Mouse (Mus musculus) urinary bladder, adult 2 months (tissue): Measurements from ENCODE around the gene Ube2d2b. TPM values are rescaled to one million over a fixed set of nuclear protein-coding genes. Genes with fewer than 3 reads are reported as not detected.

Source experiments
- DNase-seq: peaks from one replicate; pipeline ENCODE4 v3.0.0; 2022; ENCODE audit warnings: low spot score
- polyA plus RNA-seq: library from polyadenylated mRNA; depleted of rRNA; stranded (reverse); fragments of >200 nt; gene quantifications from 2 replicates; pipeline ENCODE4 v1.2.3, GENCODE M21; 2012; rRNA removed

Ube2d2b gene
- not detected in 2 replicates for polyA plus RNA-seq

- no peak for DNase-seq
These were observed at the start of gene Ube2d2b for GRCm38 (mm10) chr5:107829998-107830560. TSS of gene Ube2d2b (plus strand) at chr5:107830099.

DNA sequence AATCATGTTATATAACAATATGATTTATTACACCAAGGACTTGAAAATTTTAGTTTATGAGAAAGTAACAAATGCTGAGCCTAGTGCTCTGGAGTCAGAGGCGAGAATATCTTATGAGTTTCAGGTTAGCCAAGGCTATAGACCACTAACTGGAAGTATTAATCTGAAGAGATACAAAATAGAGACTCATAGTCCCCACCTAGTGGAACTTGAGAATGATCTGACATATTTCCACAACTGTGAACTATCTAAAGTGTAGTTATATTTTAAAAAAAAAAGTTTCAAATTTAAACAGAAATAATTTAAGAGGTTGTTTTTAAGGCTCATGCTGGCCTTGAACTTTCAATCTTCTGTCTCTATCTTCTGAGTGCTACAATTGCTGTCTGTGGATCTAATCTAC is 47.5 kb upstream of the Ube2d2b start:
- no peak for DNase-seq

GRCm38 (mm10) chr5:107787682-107788443 is 42.0 kb upstream of the Ube2d2b start:
- no peak for DNase-seq

- DNase-seq: no peak
These were observed 40.4 kb upstream of the Ube2d2b start for GRCm38 (mm10) chr5:107789492-107789891.

GRCm38 (mm10) chr5:107791966-107792365 is 37.9 kb upstream of the Ube2d2b start:
- DNase-seq: no peak

DNA sequence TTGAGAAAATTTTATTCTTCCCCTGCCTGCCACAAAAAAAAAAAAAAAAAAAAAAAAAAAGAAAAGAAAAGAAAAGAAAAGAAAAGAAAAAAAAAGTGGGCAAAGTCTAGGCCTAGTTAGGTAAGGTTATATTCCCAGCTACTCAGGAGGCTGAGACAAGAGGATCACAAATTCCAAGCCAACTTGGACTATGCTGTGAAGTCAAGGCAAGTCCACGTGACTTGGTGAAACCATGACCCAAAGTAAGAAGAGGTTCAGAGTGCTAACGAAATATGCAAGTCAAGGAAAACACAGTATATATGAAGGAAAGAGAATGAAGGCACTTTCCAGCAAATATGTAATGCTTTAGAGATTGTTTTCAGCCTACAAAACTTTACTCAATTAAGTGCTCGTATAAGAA is 37.4 kb upstream of the Ube2d2b start:
- no peak for DNase-seq

GRCm38 (mm10) chr5:107793258-107793657 is 36.6 kb upstream of the Ube2d2b start:
- no peak for DNase-seq

DNA sequence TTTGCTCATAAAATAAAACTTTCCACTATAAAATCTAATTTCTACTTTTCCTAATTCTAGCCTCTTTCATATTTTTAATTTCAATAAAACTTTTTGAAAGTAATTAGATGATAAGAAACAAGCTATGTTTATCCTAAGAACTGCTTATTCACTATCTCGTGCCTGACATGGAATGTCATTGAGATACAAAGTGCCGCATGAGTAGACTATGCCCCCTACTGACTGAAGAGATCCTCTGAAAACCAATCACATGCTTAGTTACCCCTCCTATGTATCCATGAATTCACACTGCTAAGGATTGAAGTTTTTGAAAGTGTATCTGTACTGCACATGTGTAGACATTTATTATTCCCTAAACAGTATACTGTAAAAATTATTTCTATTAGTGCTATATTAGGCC is 36.0 kb upstream of the Ube2d2b start:
- DNase-seq: no peak

DNA sequence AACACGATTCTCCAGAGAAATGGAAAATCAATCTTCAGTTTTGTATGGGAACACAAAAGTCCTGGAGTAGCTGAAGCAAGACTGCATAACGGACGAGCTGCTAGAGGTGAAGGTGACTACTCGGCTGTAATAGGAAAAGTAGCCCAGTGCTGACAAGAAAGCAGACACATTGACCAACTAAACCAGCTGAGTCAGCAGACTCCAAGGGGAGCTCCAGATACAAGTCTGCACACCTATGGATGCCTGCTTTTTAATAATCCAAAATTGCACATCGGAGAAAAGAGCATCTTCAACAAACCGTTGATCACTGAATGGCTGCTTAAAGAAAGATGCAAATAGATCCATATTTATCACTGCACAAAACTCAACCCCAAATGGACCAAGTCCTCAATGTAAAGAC is 31.6 kb upstream of the Ube2d2b start:
- no peak for DNase-seq

GRCm38 (mm10) chr5:107801234-107801633 is 28.7 kb upstream of the Ube2d2b start:
- DNase-seq: no peak

DNA sequence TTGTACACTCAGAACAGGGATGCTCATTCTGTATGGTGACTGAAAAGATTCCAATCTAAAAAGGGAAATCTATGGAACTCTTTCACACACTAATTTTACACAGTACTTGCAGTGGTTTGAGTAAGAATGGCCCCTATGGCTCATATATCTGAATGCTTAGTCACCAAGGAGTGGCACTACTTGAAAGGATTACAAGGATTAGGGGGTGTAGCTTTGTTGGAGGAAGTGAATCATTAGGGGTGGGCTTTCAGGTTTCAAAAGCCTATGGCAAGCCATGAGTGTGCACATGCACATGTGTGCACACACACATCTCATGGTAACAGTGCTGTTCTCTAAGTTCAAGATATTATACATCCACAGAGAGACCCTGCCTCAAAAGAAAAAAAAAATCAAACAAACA is 27.3 kb upstream of the Ube2d2b start:
- no peak for DNase-seq

DNA sequence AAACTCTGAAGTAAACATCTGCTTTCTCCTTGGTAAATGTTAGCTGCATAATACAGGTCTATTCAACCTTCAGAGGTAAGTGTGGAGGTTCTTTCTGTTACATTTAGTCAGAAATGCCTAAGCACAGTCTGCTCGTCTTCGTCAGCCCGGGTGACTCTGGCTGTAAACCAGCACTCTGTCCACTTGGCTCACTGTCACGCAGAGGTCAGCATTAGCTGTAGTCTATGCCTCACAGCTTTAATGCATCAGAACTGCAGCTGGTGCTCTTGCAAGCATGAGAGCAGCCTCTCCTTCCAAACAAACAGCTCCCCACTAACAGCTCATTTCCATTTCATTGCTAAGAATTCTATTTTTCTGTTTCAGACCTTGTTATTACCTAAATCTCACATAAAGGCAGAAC is 22.4 kb upstream of the Ube2d2b start:
- DNase-seq: no peak

GRCm38 (mm10) chr5:107814651-107815050 is 15.2 kb upstream of the Ube2d2b start:
- DNase-seq: no peak

DNA sequence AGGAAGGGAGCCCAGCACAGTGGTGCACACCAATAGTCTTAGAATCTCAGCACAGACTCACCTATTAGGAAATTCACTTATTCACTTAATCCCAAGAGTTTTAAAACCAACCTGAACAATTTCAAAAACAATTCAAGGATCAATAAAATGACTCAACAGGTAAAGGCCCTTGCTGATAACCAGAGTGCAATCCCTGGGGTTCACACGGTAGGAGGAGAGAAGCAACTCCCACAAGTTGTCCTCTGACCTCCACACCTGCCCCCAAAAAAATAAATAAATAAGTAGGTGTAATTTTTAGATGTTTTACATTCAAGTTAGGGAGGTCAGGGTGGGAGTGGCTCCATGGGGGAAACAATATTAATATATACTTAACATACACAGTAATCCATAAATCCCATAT is 7.4 kb upstream of the Ube2d2b start:
- no peak for DNase-seq

GRCm38 (mm10) chr5:107831351-107831750 is 1.5 kb downstream of the Ube2d2b start:
- DNase-seq: no peak

GRCm38 (mm10) chr5:107834287-107834686 is 4.4 kb downstream of the Ube2d2b start:
- DNase-seq: no peak

- no peak for DNase-seq
These were observed 9.2 kb downstream of the Ube2d2b start for GRCm38 (mm10) chr5:107838891-107839644.

- no peak for DNase-seq
These were observed 10.8 kb downstream of the Ube2d2b start for GRCm38 (mm10) chr5:107840549-107841238.

- no peak for DNase-seq
These were observed 17.4 kb downstream of the Ube2d2b start for GRCm38 (mm10) chr5:107847349-107847748.

DNA sequence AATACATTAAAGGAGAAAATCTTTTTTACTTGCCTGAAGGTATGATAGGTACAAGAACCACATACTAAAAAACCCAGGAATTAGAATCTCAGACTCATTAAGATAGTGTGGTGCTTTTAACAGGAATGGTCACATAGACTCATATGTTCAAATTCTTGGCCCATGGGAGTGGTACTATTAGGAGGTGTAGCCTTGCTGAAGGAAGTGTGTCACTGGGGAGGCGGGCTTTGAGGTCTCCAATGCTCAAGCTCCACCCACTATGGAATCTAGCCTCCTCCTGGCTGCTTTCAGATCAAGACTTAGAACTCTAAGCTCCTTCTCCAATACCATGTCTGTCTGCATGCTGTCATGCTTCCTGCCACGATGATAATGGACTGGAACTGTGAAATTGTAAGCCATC is 17.9 kb downstream of the Ube2d2b start:
- no peak for DNase-seq

GRCm38 (mm10) chr5:107848964-107849363 is 19.1 kb downstream of the Ube2d2b start:
- DNase-seq: no peak

DNA sequence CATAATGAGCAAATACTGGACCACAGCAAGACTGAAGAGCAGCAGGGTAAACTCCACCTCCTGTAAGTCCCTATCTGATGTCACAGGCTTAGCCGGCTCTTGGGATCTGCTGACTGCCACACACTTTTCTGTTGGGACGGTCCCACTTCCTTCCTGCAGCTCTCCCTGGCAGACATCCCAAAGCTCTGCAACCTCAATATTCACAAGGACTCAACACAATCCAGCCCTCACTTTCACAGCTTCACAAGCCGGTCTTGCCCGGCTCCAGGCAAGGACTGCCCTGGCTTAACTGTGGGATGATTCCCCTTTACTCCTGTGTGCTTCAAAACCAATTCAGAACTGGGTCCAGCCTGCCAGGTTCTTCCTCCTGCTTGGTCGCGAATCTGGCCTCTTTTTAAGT is 23.9 kb downstream of the Ube2d2b start:
- no peak for DNase-seq
